Mouse (Mus musculus): ENCODE data around the gene Slx4.
"Not testable (repeated sequence)": the region's sequence is repeated elsewhere in the genome, so short reads cannot be mapped to it uniquely, and the experiment has no call there.

The Slx4 gene

GRCm38 (mm10) chr16:4014040-4014668 lies 10.6 kb upstream of the Slx4 start:
- DNase-seq (ENCODE audit: low read depth in 1 of 2, low spot score in 2 of 2) = no peak

GRCm38 (mm10) chr16:4012882-4013570 lies 9.5 kb upstream of the Slx4 start:
- no peak for DNase-seq (ENCODE audit: low read depth in 1 of 2, low spot score in 2 of 2)

DNA sequence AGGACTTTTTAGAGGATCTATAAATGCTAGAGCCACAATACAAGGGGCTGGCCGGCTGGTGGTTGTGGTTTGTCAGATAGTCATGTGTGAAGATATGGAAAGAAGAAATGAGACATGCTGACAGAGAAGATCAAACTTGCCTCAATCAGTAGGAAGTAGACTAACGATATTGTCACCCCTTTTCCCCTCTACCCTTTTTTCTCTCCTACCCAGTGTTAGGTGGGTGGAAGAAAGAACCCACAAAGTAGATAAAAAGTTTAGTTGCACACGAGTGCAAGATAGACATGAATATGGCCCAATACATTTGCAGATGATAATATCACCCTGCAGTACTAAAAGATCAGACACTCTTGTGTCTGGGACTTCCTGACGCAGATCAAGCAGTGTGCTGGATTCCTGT lies 15.2 kb downstream of the Slx4 start:
- DNase-seq (ENCODE audit: low read depth in 1 of 2, low spot score in 2 of 2) = no peak

- no peak for DNase-seq (ENCODE audit: low read depth in 1 of 2, low spot score in 2 of 2)
These were observed 20.3 kb downstream of the Slx4 start for GRCm38 (mm10) chr16:3983146-3983700.

GRCm38 (mm10) chr16:3982173-3982572 lies 21.4 kb downstream of the Slx4 start:
- no peak for DNase-seq (ENCODE audit: low read depth in 1 of 2, low spot score in 2 of 2)

DNA sequence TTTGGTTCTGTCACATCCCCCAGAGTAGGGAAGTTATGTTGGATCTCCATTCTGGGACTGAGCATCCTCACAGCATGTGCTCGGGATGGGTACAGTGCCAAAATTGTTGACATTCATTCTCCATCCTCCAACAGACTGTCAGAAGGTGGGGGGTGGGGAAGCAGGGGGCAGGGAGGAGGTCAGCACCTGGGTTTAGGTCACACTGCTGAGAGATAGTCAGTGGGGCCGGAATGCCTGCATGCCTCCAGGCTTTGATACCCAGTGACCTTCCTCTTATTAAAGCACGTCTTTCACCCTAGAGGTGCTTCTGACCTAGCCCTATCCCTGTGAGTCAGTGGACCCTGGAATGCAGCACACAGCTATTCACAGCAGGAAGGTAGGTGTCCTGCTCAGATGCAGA lies 26.9 kb downstream of the Slx4 start:
- DNase-seq (ENCODE audit: low read depth in 1 of 2, low spot score in 2 of 2) = no peak

DNA sequence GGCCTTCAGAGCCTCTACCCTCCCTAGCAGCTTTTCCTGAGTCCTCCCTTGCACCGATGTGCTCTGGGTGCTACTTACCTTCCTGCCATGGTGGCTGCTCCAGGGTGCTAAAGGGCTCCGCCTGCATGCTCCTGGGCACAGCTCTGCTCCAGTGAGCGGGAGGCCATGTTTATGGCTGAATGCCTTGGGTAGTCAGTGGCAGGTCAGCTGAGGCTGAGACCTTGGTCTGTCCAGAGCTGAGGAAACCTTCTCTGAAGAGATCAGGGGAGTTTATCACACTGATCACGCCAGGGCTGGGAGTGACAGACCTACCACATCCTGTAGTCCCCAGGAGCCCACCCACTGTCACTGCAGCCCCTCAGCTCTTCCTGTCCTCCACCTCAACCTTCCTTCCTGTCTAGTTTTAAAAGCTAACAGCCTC lies 27.3 kb downstream of the Slx4 start, which contains the start of gene Nlrc3:
Gene Nlrc3, minus strand, starts transcription at position 382 of the 421 bp plus-strand sequence.
- DNase-seq (ENCODE audit: low read depth in 1 of 2, low spot score in 2 of 2) = no peak

- no peak for DNase-seq (ENCODE audit: low read depth in 1 of 2, low spot score in 2 of 2)
These were observed 27.9 kb downstream of the Slx4 start for GRCm38 (mm10) chr16:3975658-3976057.

- DNase-seq (ENCODE audit: low read depth in 1 of 2, low spot score in 2 of 2) = not testable (repeated sequence)
These were observed 29.1 kb downstream of the Slx4 start for GRCm38 (mm10) chr16:3974456-3974855.

GRCm38 (mm10) chr16:3965534-3965933 lies 38.0 kb downstream of the Slx4 start:
- no peak for DNase-seq (ENCODE audit: low read depth in 1 of 2, low spot score in 2 of 2)

DNA sequence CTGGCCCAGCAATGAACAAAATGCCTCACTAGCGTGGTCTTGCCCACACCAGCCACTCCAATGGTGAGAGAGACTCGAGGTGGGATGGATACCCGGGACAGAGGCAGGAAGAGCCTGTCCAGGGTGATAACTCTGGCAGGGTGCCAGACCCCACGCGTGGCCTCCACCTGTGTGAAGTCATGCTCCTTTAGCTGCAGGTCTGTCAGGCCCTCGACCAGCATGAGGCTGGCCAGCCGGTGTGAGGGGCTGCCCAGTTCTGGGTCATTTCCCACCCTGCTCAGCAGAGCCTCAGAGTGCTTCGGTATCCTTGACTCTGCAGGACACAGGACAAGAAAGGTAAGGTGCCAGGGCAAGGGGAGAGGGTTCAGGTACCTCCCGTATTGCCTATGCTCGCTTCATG lies 38.6 kb downstream of the Slx4 start:
- no peak for DNase-seq (ENCODE audit: low read depth in 1 of 2, low spot score in 2 of 2)

- peak in 1 of 2 experiments; percentile 5 for DNase-seq (ENCODE audit: low read depth in 1 of 2, low spot score in 2 of 2)
These were observed 44.3 kb downstream of the Slx4 start for GRCm38 (mm10) chr16:3959261-3959660.

DNA sequence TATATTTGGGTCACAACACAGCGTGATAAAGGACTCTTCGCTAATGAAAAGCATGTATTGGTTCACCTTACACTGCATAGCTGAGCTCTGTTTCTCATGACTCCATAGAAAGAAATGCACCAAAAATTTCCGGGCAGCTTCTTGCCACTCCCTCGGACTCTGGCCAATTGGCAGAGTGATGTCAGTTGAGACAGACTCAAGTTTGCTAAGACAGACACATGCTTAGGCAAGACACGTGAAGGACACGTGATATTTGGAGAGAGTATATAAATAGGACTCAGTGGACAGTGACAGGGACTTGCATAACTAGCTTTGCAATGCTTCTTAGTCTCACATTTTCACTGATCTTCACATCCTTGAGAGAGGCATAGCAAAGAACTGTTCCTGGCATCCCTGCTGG lies 47.2 kb downstream of the Slx4 start:
- DNase-seq (ENCODE audit: low read depth in 1 of 2, low spot score in 2 of 2) = no peak

- DNase-seq (ENCODE audit: low read depth in 1 of 2, low spot score in 2 of 2) = no peak
These were observed 52.4 kb downstream of the Slx4 start for GRCm38 (mm10) chr16:3951141-3951540.

GRCm38 (mm10) chr16:3934701-3935100 lies 68.9 kb downstream of the Slx4 start:
- no peak for DNase-seq (ENCODE audit: low read depth in 1 of 2, low spot score in 2 of 2)

DNA sequence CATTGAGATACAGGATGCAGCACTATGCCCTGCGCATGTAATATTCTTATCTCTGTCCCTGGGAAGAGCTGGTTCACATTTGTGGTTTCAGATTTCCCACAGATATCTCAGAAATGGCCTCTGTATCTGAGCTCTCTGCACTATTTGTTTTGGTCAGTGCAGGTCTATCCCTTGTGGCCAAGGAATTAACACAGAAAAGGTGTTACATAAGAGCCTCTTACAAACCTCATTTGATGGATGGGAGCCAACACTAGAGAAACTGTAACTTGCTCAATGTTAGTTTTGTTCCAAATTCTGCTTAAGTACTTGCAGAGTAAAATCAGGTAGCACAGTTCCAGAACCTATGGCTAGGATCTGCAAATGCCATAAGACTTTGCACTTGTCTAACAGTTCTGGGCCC lies 69.5 kb downstream of the Slx4 start:
- no peak for DNase-seq (ENCODE audit: low read depth in 1 of 2, low spot score in 2 of 2)

DNA sequence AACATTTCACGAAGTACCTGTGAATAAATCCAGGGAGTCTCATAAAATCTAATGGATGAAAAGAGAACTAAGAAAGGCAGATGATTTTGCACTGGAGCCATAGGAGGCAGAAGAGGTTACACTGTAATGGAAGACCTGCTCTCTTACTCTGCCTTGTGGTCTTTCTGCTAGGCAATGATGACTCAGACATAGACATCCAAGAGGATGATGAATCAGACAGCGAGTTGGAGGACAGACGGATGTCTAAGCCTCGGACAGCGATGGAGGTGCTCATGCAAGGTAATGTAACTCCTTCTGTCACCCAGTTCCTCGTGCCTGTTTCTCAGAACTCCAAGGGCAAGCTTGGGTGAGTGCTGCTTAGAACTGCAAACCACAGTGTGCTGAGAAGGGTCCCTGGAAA lies 70.0 kb downstream of the Slx4 start:
- no peak for DNase-seq (ENCODE audit: low read depth in 1 of 2, low spot score in 2 of 2)

GRCm38 (mm10) chr16:3929151-3929550 lies 74.4 kb downstream of the Slx4 start:
- DNase-seq (ENCODE audit: low read depth in 1 of 2, low spot score in 2 of 2) = peak; percentile 31 to 32
